Mouse (Mus musculus): ENCODE data around the gene Olfr994.

Olfr994 gene

GRCm38 (mm10) chr2:85436351-85436750, at the start of gene Olfr994:
Olfr994 (minus strand) TSS chr2:85436451.
- DNase-seq, result no peak

- no peak for DNase-seq
Measured at GRCm38 (mm10) chr2:85466801-85467325, 30.6 kb upstream of the Olfr994 start.

- no peak for DNase-seq
Measured at GRCm38 (mm10) chr2:85443539-85443938, 7.3 kb upstream of the Olfr994 start, which contains the start of gene Olfr995. Olfr995 (minus strand) TSS chr2:85443639.

GRCm38 (mm10) chr2:85442546-85442945, 6.3 kb upstream of the Olfr994 start:
- no peak for DNase-seq

GRCm38 (mm10) chr2:85425893-85426292, 10.4 kb downstream of the Olfr994 start:
- no peak for DNase-seq

- DNase-seq, result no peak
Measured at GRCm38 (mm10) chr2:85414777-85415176, 21.5 kb downstream of the Olfr994 start, which contains the start of gene Olfr993. Olfr993 (minus strand) TSS chr2:85414877.

GRCm38 (mm10) chr2:85409369-85409768, 26.9 kb downstream of the Olfr994 start, which contains the start of gene Olfr992:
Olfr992 (minus strand) TSS chr2:85409469.
- no peak for DNase-seq
